Mouse (Mus musculus) cerebellum, adult 2 months (tissue): Measurements from ENCODE around the gene Rtn4ip1. TPM values are rescaled to one million over a fixed set of nuclear protein-coding genes. Genes with fewer than 3 reads are reported as not detected.
"Not testable (repeated sequence)": the region's sequence is repeated elsewhere in the genome, so short reads cannot be mapped to it uniquely, and the experiment has no call there.

Experiments
- DNase-seq, 2 experiments: peaks; one replicate each; pipeline ENCODE4 v3.0.0; 2021
- H3K27ac ChIP-seq: fragments of 200-500 bp; 2 replicates; pipeline ENCODE4 v1.5.1; 2012; ENCODE audit warnings: low read length, control low read depth, inconsistent platforms; ENCODE audit not compliant: insufficient read depth
- H3K27me3 ChIP-seq: fragments of 200-500 bp; 2 replicates; pipeline ENCODE4 v1.6.1; 2012; ENCODE audit warnings: inconsistent platforms, mild to moderate bottlenecking, low read length, moderate library complexity; ENCODE audit not compliant: control insufficient read depth, insufficient read depth
- H3K4me1 ChIP-seq: fragments of 200-500 bp; 2 replicates; pipeline ENCODE4 v1.6.1; 2011; ENCODE audit warnings: low read length; ENCODE audit not compliant: control insufficient read depth, insufficient read depth
- H3K4me3 ChIP-seq: fragments of 200-500 bp; replicated peaks from 2 replicates; pipeline ENCODE3; 2011; ENCODE audit warnings: mild to moderate bottlenecking, low read depth, low read length, control low read depth; ENCODE audit not compliant: insufficient read depth
- CTCF ChIP-seq: fragments of 200-500 bp; IDR thresholded peaks from 2 replicates; pipeline ENCODE4 v1.5.1; 2011; ENCODE audit warnings: low read depth, mild to moderate bottlenecking, control low read depth, low read length, moderate library complexity, borderline replicate concordance; ENCODE audit not compliant: insufficient read depth
- POLR2A ChIP-seq: fragments of 200-500 bp; IDR thresholded peaks from 2 replicates; pipeline ENCODE4 v1.6.1; 2011; ENCODE audit warnings: low read length, control low read depth, borderline replicate concordance; ENCODE audit not compliant: insufficient read depth
- WGBS: fragments of 180-500 bp; shearing (Covaris S2); methylation state at CpG from one replicate; pipeline ENCODE4 v1.1.7; 2018; 5-methylcytosine and 5-hydroxymethylcytosine counted together
- polyA plus RNA-seq: library from polyadenylated mRNA; depleted of rRNA; stranded (reverse); fragments of >200 nt; gene quantifications from 2 replicates; pipeline ENCODE4 v1.2.3, GENCODE M21; 2012

The Rtn4ip1 gene
- polyA plus RNA-seq, 1 experiment: 19.5 TPM

GRCm38 (mm10) chr10:43916181-43916580 is 14.6 kb downstream of the Rtn4ip1 start:
- DNase-seq: no peak
- no peak for TF ChIP-seq CTCF
- no peaks in the 10 kb centered on the region for H3K4me1 ChIP-seq
- WGBS: 76% methylated on average over 12 of the region's 12 CpGs
- no peak overlapping the region for H3K4me3 ChIP-seq
- no peak overlapping the region for H3K27ac ChIP-seq
- no peaks in the 10 kb centered on the region for H3K27me3 ChIP-seq

- WGBS: 81% methylated on average over 2 of the region's 2 CpGs
- Histone ChIP-seq H3K4me3 (no peak overlapping the region), H3K4me1 (no peaks in the 10 kb centered on the region), H3K27me3 (no peaks in the 10 kb centered on the region), H3K27ac (no peak overlapping the region)
- DNase-seq: no peak
- TF ChIP-seq POLR2A: no peak
- no peak for TF ChIP-seq CTCF
These were observed 15.1 kb downstream of the Rtn4ip1 start for GRCm38 (mm10) chr10:43916737-43917136.

- Histone ChIP-seq H3K27ac (no peak overlapping the region), H3K4me1 (no peaks in the 10 kb centered on the region), H3K4me3 (no peak overlapping the region), H3K27me3 (no peaks in the 10 kb centered on the region)
- TF ChIP-seq CTCF (peak; percentile 72), POLR2A (no peak)
- 45% methylated on average over 17 of the region's 17 CpGs for WGBS
- DNase-seq: peak; percentile 37 to 60
These were observed 17.3 kb downstream of the Rtn4ip1 start for GRCm38 (mm10) chr10:43918696-43919608.

- no peak for DNase-seq
- no peak overlapping the region for H3K4me3 ChIP-seq
- no peaks in the 10 kb centered on the region for H3K27me3 ChIP-seq
- no peak for TF ChIP-seq CTCF
- TF ChIP-seq POLR2A: no peak
- WGBS: 97% methylated on average over 3 of the region's 3 CpGs
- H3K4me1 ChIP-seq: peaks cover under 1% of the 10 kb centered on the region; the same call in 1 of the 2 replicates
- no peak overlapping the region for H3K27ac ChIP-seq
These were observed 21.5 kb downstream of the Rtn4ip1 start for GRCm38 (mm10) chr10:43923096-43923495.

GRCm38 (mm10) chr10:43925776-43926175 is 24.2 kb downstream of the Rtn4ip1 start:
- not testable (repeated sequence) for H3K27me3 ChIP-seq, H3K27ac ChIP-seq, H3K4me1 ChIP-seq, DNase-seq, H3K4me3 ChIP-seq
- WGBS: 89% methylated on average over 9 of the region's 9 CpGs

GRCm38 (mm10) chr10:43927736-43928135 is 26.1 kb downstream of the Rtn4ip1 start:
- Histone ChIP-seq H3K27me3 (no peaks in the 10 kb centered on the region), H3K4me1 (peaks cover 9% of the 10 kb centered on the region; the same call in 1 of the 2 replicates), H3K4me3 (no peak overlapping the region), H3K27ac (no peak overlapping the region)
- 79% methylated on average over 8 of the region's 8 CpGs for WGBS
- TF ChIP-seq CTCF: no peak
- no peak for TF ChIP-seq POLR2A
- DNase-seq: no peak

GRCm38 (mm10) chr10:43928596-43928995 is 27.0 kb downstream of the Rtn4ip1 start:
- Histone ChIP-seq H3K4me1 (peaks cover 9% of the 10 kb centered on the region; the same call in 1 of the 2 replicates), H3K4me3 (no peak overlapping the region), H3K27ac (no peak overlapping the region), H3K27me3 (no peaks in the 10 kb centered on the region)
- TF ChIP-seq POLR2A (no peak), CTCF (no peak)
- 13% methylated on average over 5 of the region's 5 CpGs for WGBS
- peak; percentile 18 to 46 for DNase-seq

GRCm38 (mm10) chr10:43939136-43939662 is 37.6 kb downstream of the Rtn4ip1 start:
- H3K27me3 ChIP-seq: no peaks in the 10 kb centered on the region
- peaks cover 7% of the 10 kb centered on the region; the same call in 1 of the 2 replicates for H3K4me1 ChIP-seq
- no peak overlapping the region for H3K4me3 ChIP-seq
- DNase-seq: no peak
- no peak overlapping the region for H3K27ac ChIP-seq
- 93% methylated on average over 6 of the region's 6 CpGs for WGBS
- no peak for TF ChIP-seq POLR2A
- no peak for TF ChIP-seq CTCF
